Mouse (Mus musculus) left cerebral cortex, adult 2 months (tissue): ENCODE results near the gene Thy1. TPM values are rescaled to one million over a fixed set of nuclear protein-coding genes. Genes with fewer than 3 reads are reported as not detected.
A peak's percentile ranks its signal among the peaks of the same experiment; 100 is the strongest.

Source experiments
- DNase-seq, 2 experiments: peaks; one replicate each; pipeline ENCODE4 v3.0.0; 2021 to 2022; ENCODE audit warnings: low spot score in 2 of 2, mixed read lengths in 1 of 2; ENCODE audit errors: extremely low spot score in 1 of 2
- H3K27ac ChIP-seq: fragments of 200-600 bp; 2 replicates; pipeline ENCODE4 v1.8.1; 2022
- H3K4me3 ChIP-seq: fragments of 200-600 bp; 2 replicates; pipeline ENCODE4 v1.8.1; 2022
- CTCF ChIP-seq: fragments of 200-600 bp; IDR thresholded peaks from 2 replicates; pipeline ENCODE4 v1.8.1; 2022; ENCODE audit warnings: antibody characterized with exemption, mild to moderate bottlenecking, moderate library complexity
- intact Hi-C: fragments of 180-260 bp; cut with DNase I; formaldehyde crosslinking; loops from one replicate; pipeline ENCODE4 v1.15.1; 2025
- total RNA-seq, 2 experiments: library from RNA; stranded (reverse); gene quantifications; 2 replicates each; pipeline ENCODE4 v1.2.3; 2021

Thy1 gene
- total RNA-seq, 2 experiments from 2014 or later, result 838 to 856 TPM

- no peak for TF ChIP-seq CTCF
- peak; percentile 64 to 68 for DNase-seq
- Histone ChIP-seq H3K4me3 (no peak overlapping the region), H3K27ac (peak overlapping the region; percentile 91)
- intact Hi-C loops, result loop anchor here (2.0 kb wide), 1 partner anchor 30 kb away; no protein-coding TSS in a partner anchor
Measured at GRCm38 (mm10) chr9:44078955-44079756, 36.0 kb downstream of the Thy1 start.

DNA sequence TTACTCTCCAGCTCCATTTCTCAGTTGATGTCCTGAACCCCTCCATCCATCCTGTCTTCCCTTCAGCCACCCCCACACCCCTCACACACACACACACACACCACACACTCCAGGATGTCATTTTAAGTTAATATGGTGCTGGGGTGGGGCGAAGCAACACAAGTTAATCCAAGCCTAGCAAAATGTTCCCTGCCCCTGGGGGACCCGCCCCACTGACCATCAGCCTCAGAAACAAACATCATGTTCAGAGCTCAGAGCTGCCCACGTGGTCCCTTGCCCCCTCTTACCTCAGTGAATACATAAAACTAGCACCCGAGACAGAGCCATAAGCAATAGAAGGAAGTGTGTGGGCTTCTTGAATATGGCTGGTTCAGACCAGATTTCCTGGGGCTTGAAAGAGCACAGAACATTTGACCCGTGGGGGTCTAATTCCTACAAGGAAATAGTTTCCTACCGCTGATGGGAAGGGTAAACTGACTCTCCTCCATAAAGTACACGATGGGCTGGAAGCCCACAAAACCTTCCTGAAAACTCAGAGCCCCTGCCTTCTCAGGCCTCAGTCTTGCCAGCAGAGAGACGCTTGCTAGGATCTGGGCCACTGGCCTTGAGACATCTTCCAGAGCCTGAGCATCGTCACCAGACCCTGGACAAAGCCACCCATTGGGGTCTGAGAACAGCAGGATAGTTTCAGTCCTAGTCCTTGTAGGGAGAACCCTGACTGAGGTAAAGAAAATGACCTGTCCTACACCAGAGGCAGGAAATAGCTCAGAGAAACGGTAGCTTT is 37.0 kb downstream of the Thy1 start:
- peak in 1 of 2 experiments; percentile 9 for DNase-seq
- TF ChIP-seq CTCF, result no peak
- H3K27ac ChIP-seq, result peak overlapping the region; percentile 91
- no peak overlapping the region for H3K4me3 ChIP-seq
- intact Hi-C loops, result loop anchor here (2.0 to 10.0 kb wide), 2 partner anchors 29 to 335 kb away; partner anchors contain the start of gene Nectin1

DNA sequence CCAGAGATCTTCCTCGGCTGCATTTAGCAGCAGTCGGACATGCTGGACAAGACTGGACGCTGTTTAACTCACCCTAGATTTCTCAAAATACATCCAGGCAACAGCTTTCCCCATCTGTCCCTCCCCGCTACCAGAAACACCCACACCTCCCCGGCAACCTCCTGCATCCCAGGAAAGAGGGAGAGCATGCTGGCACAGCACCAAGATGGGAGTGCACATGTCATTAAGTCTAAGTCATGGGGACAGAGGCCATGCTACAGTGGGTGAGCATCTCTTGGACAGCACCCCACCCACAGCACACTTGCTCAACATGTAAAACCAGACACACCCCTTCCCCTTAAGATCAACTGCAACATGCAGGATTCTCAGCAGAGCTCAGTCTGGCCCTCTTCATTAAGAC is 37.8 kb downstream of the Thy1 start:
- no peak for TF ChIP-seq CTCF
- DNase-seq, result peak in 1 of 2 experiments; percentile 63
- intact Hi-C loops, result loop anchor here (10.0 kb wide), 1 partner anchor 336 kb away; the partner anchor contains the start of gene Nectin1
- Histone ChIP-seq H3K4me3 (no peak overlapping the region), H3K27ac (peak overlapping the region; percentile 91)

- no peak for DNase-seq
- Histone ChIP-seq H3K4me3 (no peak overlapping the region), H3K27ac (peak overlapping the region; percentile 91)
- no peak for TF ChIP-seq CTCF
- intact Hi-C loops, result loop anchor here (10.0 kb wide), 1 partner anchor 337 kb away; the partner anchor contains the start of gene Nectin1
Measured at GRCm38 (mm10) chr9:44081581-44081980, 38.4 kb downstream of the Thy1 start.

DNA sequence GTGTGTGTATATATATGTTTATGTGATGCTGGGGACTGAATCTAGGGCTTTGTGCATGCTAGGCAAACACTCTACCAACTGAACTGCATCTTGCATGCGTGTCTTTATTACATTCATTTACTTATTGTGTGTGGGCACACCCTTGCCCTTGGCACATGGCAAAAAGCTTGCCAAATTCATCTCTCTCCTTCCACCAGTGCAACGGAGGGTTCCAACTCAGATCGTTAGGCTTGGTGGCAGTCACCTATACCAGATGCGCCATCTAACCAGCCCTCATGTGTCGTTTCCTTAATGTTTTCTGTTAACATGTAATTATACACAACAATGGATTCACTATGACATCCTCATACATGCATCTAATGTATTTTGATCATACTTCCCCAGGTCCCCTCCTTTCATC is 39.1 kb downstream of the Thy1 start:
- Histone ChIP-seq H3K4me3 (no peak overlapping the region), H3K27ac (no peak overlapping the region)
- intact Hi-C loops, result loop anchor here (10.0 kb wide), 1 partner anchor 337 kb away; the partner anchor contains the start of gene Nectin1
- DNase-seq, result no peak
- TF ChIP-seq CTCF, result no peak

DNA sequence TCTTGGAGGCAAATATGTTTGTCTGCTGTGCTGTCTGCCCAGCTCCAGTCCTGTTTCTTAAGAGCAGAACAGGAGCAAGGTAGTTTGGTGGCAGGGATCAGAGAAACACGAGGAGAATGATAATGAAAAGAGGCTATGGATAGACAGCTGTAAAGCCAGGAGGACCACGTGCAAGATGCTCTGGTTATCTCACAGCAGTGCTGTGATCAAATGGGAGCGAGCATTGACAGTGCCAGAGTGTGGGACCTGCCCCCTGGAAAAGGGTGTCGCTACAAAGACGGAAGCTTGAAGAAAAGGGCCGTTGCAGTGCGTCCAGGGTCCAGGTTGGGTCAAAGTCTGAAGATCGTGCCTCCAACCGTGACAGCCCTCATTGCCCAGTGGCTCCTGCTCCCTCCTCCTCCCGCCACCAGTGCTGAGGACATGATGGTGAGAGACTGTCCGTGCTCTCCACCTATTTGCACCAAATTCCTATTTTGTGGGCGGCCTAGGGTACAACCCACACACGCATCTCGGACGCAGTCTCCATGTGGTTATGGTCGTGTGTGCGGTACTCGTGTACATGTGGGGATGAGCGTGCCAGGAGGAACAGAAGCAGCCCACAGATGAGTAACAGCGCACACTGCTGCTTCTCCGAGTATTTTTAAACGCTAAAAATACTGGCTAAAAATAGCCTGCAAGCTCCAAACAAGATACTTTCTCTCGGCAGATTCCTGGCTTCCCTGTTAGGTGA is 40.4 kb downstream of the Thy1 start:
- no peak for TF ChIP-seq CTCF
- H3K4me3 ChIP-seq, result peak overlapping the region; percentile 81
- DNase-seq, result peak; percentile 70 to 73
- intact Hi-C loops, result loop anchor here (10.0 kb wide), 1 partner anchor 339 kb away; the partner anchor contains the start of gene Nectin1
- H3K27ac ChIP-seq, result peak overlapping the region; percentile 96

DNA sequence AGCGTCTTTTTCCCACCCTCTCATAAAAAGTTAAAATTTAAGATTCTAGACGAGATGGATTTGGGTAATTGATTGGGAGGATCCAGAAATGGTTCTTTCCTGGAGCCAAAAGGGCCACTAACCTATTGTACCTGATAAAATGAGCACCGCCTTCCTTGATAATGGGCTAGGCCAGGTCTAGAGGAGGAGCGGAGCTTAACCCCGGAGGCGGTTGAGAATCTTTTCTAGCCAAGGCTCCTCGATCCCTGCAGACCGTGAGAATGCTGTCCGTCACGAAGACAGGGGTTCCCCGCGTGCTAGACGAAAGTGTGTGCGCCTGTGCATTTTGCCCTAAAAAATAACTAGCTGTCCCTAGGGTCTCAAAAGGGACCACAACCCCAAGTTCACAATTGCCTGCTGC is 41.1 kb downstream of the Thy1 start:
- intact Hi-C loops, result loop anchor here (10.0 kb wide), 1 partner anchor 339 kb away; the partner anchor contains the start of gene Nectin1
- H3K27ac ChIP-seq, result peak overlapping the region; percentile 96
- no peak for DNase-seq
- H3K4me3 ChIP-seq, result peak overlapping the region; percentile 81
- no peak for TF ChIP-seq CTCF

GRCm38 (mm10) chr9:44084659-44085229 is 41.6 kb downstream of the Thy1 start:
- peak overlapping the region; percentile 81 for H3K4me3 ChIP-seq
- peak; percentile 91 to 95 for DNase-seq
- intact Hi-C loops, result loop anchor here (10.0 kb wide), 1 partner anchor 340 kb away; the partner anchor contains the start of gene Nectin1
- peak overlapping the region; percentile 96 for H3K27ac ChIP-seq
- TF ChIP-seq CTCF, result no peak

DNA sequence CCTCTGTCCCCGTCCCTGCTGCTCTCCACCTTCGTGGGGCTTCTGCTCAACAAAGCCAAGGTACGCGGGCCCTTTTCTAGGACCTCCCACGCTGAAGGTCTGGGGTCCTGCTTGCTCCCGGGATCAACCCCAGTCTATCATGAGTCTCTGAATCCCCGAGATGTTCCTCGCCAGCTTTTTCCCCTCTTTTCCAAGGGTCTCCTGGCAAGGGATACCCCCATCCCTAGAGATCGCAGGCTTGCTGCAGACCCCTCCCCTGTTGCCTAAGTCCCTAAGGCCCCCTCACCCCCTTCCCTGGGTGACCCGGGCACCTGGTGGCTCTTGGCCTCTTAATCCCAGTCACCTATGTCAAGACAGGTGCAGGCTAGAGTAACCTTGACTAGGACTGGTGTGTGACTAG is 42.1 kb downstream of the Thy1 start:
- TF ChIP-seq CTCF, result no peak
- H3K27ac ChIP-seq, result peak overlapping the region; percentile 96
- DNase-seq, result no peak
- peak overlapping the region; percentile 81 for H3K4me3 ChIP-seq
- intact Hi-C loops, result loop anchor here (10.0 kb wide), 1 partner anchor 340 kb away; the partner anchor contains the start of gene Nectin1

DNA sequence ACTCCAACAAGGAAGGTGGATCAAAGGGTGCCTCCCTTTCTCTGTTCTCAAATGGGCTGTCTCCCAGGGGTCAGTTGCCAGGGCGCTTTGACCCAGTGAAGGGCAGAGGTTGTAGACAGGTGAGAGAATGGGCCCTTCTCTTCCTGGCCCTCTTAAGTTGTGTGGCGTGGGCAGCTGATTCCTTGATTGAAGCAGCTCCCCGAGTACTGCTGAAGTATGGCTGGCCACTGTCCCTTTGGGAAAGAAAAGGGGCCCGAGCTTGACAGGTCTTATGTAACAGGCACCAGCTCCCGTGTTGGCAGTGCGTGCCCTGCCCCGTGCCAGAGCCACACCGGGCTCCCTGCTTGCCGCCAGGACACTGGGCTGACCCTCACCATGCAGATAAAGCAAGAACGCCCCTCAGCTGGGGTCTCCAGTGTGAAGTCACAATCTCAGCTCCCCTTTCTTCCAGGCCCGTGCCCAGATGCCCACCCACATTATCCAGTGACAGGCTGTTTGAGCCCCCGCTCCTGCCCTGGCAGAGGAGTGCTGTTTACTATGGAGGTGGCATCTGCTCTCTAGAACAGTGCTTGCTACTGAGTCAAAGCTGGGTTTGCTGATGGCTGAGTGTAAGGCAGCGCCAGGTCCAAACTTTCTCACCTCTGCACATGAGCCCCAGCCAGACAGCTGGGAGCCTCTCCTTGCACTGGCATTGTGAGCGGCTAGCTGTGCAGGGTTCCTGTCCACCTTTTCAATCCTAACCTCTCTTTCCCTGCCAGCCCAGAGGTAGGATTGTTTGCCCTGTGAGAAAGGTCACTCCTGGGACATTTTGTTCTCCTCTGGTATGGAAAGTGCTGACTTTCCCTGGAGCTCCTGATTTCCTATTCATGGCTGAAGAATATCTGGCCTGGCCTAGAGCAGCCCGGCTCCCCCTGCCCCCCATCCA is 42.8 kb downstream of the Thy1 start:
- peak overlapping the region; percentile 81 for H3K4me3 ChIP-seq
- intact Hi-C loops, result loop anchor here (2.0 to 10.0 kb wide), 3 partner anchors 19 to 341 kb away; partner anchors contain the start of genes Nectin1, Thy1 and Usp2
- TF ChIP-seq CTCF, result no peak
- peak; percentile 59 to 70 for DNase-seq
- peak overlapping the region; percentile 96 for H3K27ac ChIP-seq
